Mouse (Mus musculus) MEL (cell line): ENCODE data around the gene Abt1. TPM values are rescaled to one million over a fixed set of nuclear protein-coding genes. Genes with fewer than 3 reads are reported as not detected.

Source experiments
- DNase-seq: peaks from one replicate; pipeline ENCODE4 v3.0.0; 2011; ENCODE audit warnings: low read depth, low spot score
- H3K27ac ChIP-seq: 2 replicates; pipeline ENCODE4 v1.5.1; 2012; ENCODE audit warnings: low read depth, mild to moderate bottlenecking, control low read depth, low read length, moderate library complexity; ENCODE audit not compliant: control insufficient read depth
- H3K27me3 ChIP-seq, 2 experiments: fragments of 150-350 bp in 1 of 2; sonication (generic) in 1 of 2; 2 replicates each; pipeline ENCODE4 v1.6.1; 2012; ENCODE audit warnings: low read length in 2 of 2, mild to moderate bottlenecking in 2 of 2, improper control_type of control experiment in 1 of 2, moderate library complexity in 1 of 2; ENCODE audit not compliant: insufficient read depth in 2 of 2, control insufficient read depth in 1 of 2
- H3K36me3 ChIP-seq, 2 experiments: 2 replicates each; pipeline ENCODE4 v1.6.1; 2012 to 2014; ENCODE audit warnings: low read length in 2 of 2, improper control_type of control experiment in 1 of 2, inconsistent platforms in 1 of 2, mild to moderate bottlenecking in 1 of 2; ENCODE audit not compliant: insufficient read depth in 2 of 2, control insufficient read depth in 1 of 2
- H3K4me1 ChIP-seq, 2 experiments: fragments of 150-350 bp in 1 of 2; sonication (generic) in 1 of 2; 2 replicates each; pipeline ENCODE4 v1.6.1; 2012; ENCODE audit warnings: low read length in 2 of 2, improper control_type of control experiment in 1 of 2, mild to moderate bottlenecking in 1 of 2; ENCODE audit not compliant: insufficient read depth in 2 of 2, control insufficient read depth in 1 of 2
- H3K4me3 ChIP-seq, 2 experiments: fragments of 150-350 bp in 1 of 2; sonication (generic) in 1 of 2; 2 replicates each; pipeline ENCODE4 v1.5.1; 2012; ENCODE audit warnings: low read depth in 2 of 2, low read length in 2 of 2, mild to moderate bottlenecking in 2 of 2, moderate library complexity in 2 of 2, control low read depth in 1 of 2, improper control_type of control experiment in 1 of 2; ENCODE audit not compliant: control insufficient read depth in 1 of 2, insufficient read depth in 1 of 2
- H3K79me2 ChIP-seq: 2 replicates; pipeline ENCODE4 v1.6.1; 2012; ENCODE audit warnings: mild to moderate bottlenecking, low read length, moderate library complexity; ENCODE audit not compliant: control insufficient read depth, poor library complexity, insufficient read depth
- H3K9ac ChIP-seq: 2 replicates; pipeline ENCODE4 v1.6.1; 2012; ENCODE audit warnings: low read depth, mild to moderate bottlenecking, control low read depth, low read length, moderate library complexity; ENCODE audit not compliant: control insufficient read depth, poor library complexity, severe bottlenecking
- H3K9me3 ChIP-seq: fragments of 150-350 bp; sonication (generic); replicated peaks from 2 replicates; pipeline ENCODE4 v1.6.1; 2012; ENCODE audit warnings: mild to moderate bottlenecking, low read length, improper control_type of control experiment, moderate library complexity; ENCODE audit not compliant: insufficient read depth
- CHD1 ChIP-seq: IDR thresholded peaks from 2 replicates; pipeline ENCODE4 v1.6.1; 2012; ENCODE audit warnings: low read depth, mild to moderate bottlenecking, inconsistent platforms, low read length, improper control_type of control experiment
- CTCF ChIP-seq, 3 experiments: IDR thresholded peaks in 2 of 3; conservative IDR thresholded peaks in 1 of 3; 2 replicates each; pipeline ENCODE4 v1.5.1; 2011 to 2012; ENCODE audit warnings: low read length in 3 of 3, low read depth in 2 of 3, mild to moderate bottlenecking in 2 of 3, improper control_type of control experiment in 1 of 3, inconsistent platforms in 1 of 3, mixed read lengths in 1 of 3, moderate library complexity in 1 of 3; ENCODE audit not compliant: control insufficient read depth in 1 of 3, insufficient read depth in 1 of 3, poor library complexity in 1 of 3, severe bottlenecking in 1 of 3
- E2F4 ChIP-seq: IDR thresholded peaks from 2 replicates; pipeline ENCODE4 v1.6.1; 2011; ENCODE audit warnings: low read depth, low read length, improper control_type of control experiment, borderline replicate concordance
- ETS1 ChIP-seq: IDR thresholded peaks from 2 replicates; pipeline ENCODE4 v1.6.1; 2012; ENCODE audit warnings: low read depth, mild to moderate bottlenecking, inconsistent platforms, low read length, improper control_type of control experiment, moderate library complexity
- GATA1 ChIP-seq: IDR thresholded peaks from 2 replicates; pipeline ENCODE4 v1.6.1; 2011; ENCODE audit warnings: low read depth, low read length, improper control_type of control experiment
- JUND ChIP-seq: IDR thresholded peaks from 2 replicates; pipeline ENCODE4 v1.6.1; 2011; ENCODE audit warnings: low read depth, mild to moderate bottlenecking, improper control_type of control experiment, low read length
- KAT2A ChIP-seq: conservative IDR thresholded peaks from 2 replicates; pipeline ENCODE4 v1.6.1; 2012; ENCODE audit warnings: low read depth, low read length, improper control_type of control experiment, inconsistent platforms
- MAZ ChIP-seq: IDR thresholded peaks from 2 replicates; pipeline ENCODE4 v1.6.1; 2012; ENCODE audit warnings: low read depth, mild to moderate bottlenecking, inconsistent platforms, low read length, improper control_type of control experiment
- MEF2A ChIP-seq: IDR thresholded peaks from 2 replicates; pipeline ENCODE4 v1.6.1; 2014; ENCODE audit warnings: low read depth, mild to moderate bottlenecking, inconsistent platforms, low read length, improper control_type of control experiment; ENCODE audit not compliant: poor library complexity, insufficient replicate concordance, severe bottlenecking; ENCODE audit errors: extremely low read depth
- POLR2A ChIP-seq, 2 experiments: IDR thresholded peaks; 2 replicates each; pipeline ENCODE4 v1.6.1; 2011 to 2012; ENCODE audit warnings: low read length in 2 of 2, mild to moderate bottlenecking in 2 of 2, control low read depth in 1 of 2, improper control_type of control experiment in 1 of 2, low read depth in 1 of 2, moderate library complexity in 1 of 2; ENCODE audit not compliant: control insufficient read depth in 1 of 2, insufficient read depth in 1 of 2, poor library complexity in 1 of 2
- POLR2AphosphoS5 ChIP-seq: IDR thresholded peaks from 2 replicates; pipeline ENCODE4 v1.6.1; 2012; ENCODE audit warnings: low read depth, borderline replicate concordance, mild to moderate bottlenecking, inconsistent platforms, low read length, moderate library complexity, mixed read lengths
- RAD21 ChIP-seq: IDR thresholded peaks from 2 replicates; pipeline ENCODE4 v1.6.1; 2011; ENCODE audit warnings: mild to moderate bottlenecking, low read depth, low read length, improper control_type of control experiment
- TBP ChIP-seq: IDR thresholded peaks from 2 replicates; pipeline ENCODE4 v1.8.0; 2011; ENCODE audit warnings: low read depth, low read length, improper control_type of control experiment
- TCF12 ChIP-seq: IDR thresholded peaks from 2 replicates; pipeline ENCODE4 v1.6.1; 2014; ENCODE audit warnings: low read depth, mild to moderate bottlenecking, inconsistent platforms, low read length, improper control_type of control experiment, moderate library complexity
- UBTF ChIP-seq: IDR thresholded peaks from 2 replicates; pipeline ENCODE4 v1.6.1; 2012; ENCODE audit warnings: low read depth, mild to moderate bottlenecking, inconsistent platforms, low read length, improper control_type of control experiment, moderate library complexity, borderline replicate concordance; ENCODE audit not compliant: insufficient read depth
- USF1 ChIP-seq: IDR thresholded peaks from 2 replicates; pipeline ENCODE4 v1.6.1; 2014; ENCODE audit warnings: low read depth, mild to moderate bottlenecking, inconsistent platforms, low read length, improper control_type of control experiment, moderate library complexity
- USF2 ChIP-seq, 2 experiments: IDR thresholded peaks; 2 replicates each; pipeline ENCODE4 v1.6.1; 2011 to 2012; ENCODE audit warnings: improper control_type of control experiment in 2 of 2, low read length in 2 of 2, borderline replicate concordance in 1 of 2, inconsistent platforms in 1 of 2, low read depth in 1 of 2, mild to moderate bottlenecking in 1 of 2; ENCODE audit not compliant: insufficient read depth in 1 of 2
- polyA plus RNA-seq, 2 experiments: library from polyadenylated mRNA; stranded (reverse) in 1 of 2; unstranded in 1 of 2; fragments of >175 nt in 1 of 2; fragments of >200 nt in 1 of 2; gene quantifications; 2 replicates each; pipeline versions ENCODE4 v1.2.1 to v1.2.4; 2012; ENCODE audit warnings: low replicate concordance in 2 of 2, low read depth in 1 of 2; ENCODE audit not compliant: insufficient read length in 2 of 2, insufficient read depth in 1 of 2, missing spikeins in 1 of 2
- total RNA-seq: library from RNA; depleted of rRNA; stranded (reverse); fragments of 300-350 nt; gene quantifications from 2 replicates; pipeline ENCODE4 v1.2.3, GENCODE M21; 2012

Abt1 gene
- total and polyA plus RNA-seq, 3 experiments = 14.2 to 16.2 TPM; not detected in 1

- TF ChIP-seq GATA1 (peak; percentile 81), USF2 (IDR thresholded peaks at IDR 0.05; ENCODE audit: borderline replicate concordance in 1 of 2, insufficient read depth in 1 of 2, low read depth in 1 of 2, low read length in 2 of 2) (no peak), RAD21 (no peak), MEF2A (no peak), UBTF (no peak), POLR2AphosphoS5 (no peak), CHD1 (no peak), TCF12 (no peak), TBP (peak; percentile 100), E2F4 (no peak), MAZ (no peak), ETS1 (no peak)
- Histone ChIP-seq H3K9me3 (no peaks in the 10 kb centered on the region), H3K4me3 (peak overlapping the region; percentile 53 to 58), H3K79me2 (peaks cover 15% of the 10 kb centered on the region), H3K36me3 (peaks cover 0 to 4% of the 10 kb centered on the region in 2 experiments; a peak in 1 of 4 replicates), H3K27ac (0 out of 2 replicates have a peak overlapping the region, but pooled peaks have one; percentile 7), H3K27me3 (no peaks in the 10 kb centered on the region), H3K4me1 (peaks cover 0 to 8% of the 10 kb centered on the region in 2 experiments; a peak in 2 of 4 replicates), H3K9ac (peak overlapping the region; percentile 55)
- peak; percentile 93 for DNase-seq
These were observed 1.8 kb upstream of the Abt1 start for GRCm38 (mm10) chr13:23425505-23425904.

GRCm38 (mm10) chr13:23424494-23425325 is 1.0 kb upstream of the Abt1 start:
- peak overlapping the region; percentile 43 to 80 for H3K4me3 ChIP-seq
- H3K27me3 ChIP-seq = no peaks in the 10 kb centered on the region
- H3K4me1 ChIP-seq = peaks cover 0 to 8% of the 10 kb centered on the region in 2 experiments; a peak in 2 of 4 replicates
- H3K27ac ChIP-seq = 0 out of 2 replicates have a peak overlapping the region, but pooled peaks have one; percentile 1
- H3K79me2 ChIP-seq = peaks cover 15% of the 10 kb centered on the region
- peaks cover 0 to 4% of the 10 kb centered on the region in 2 experiments; a peak in 1 of 4 replicates for H3K36me3 ChIP-seq
- no peak for TF ChIP-seq RAD21
- no peak for TF ChIP-seq GATA1
- no peak for TF ChIP-seq JUND
- peak in 2 of 3 experiments; percentile 66 to 99; a peak in 4 of 6 replicates for TF ChIP-seq CTCF (IDR thresholded peaks at IDR 0.05 in 2 of 3, conservative IDR thresholded peaks at IDR 0.05 in 1 of 3; ENCODE audit: control insufficient read depth in 1 of 3, insufficient read depth in 1 of 3, low read depth in 2 of 3, low read length in 3 of 3, poor library complexity in 1 of 3, severe bottlenecking in 1 of 3)
- no peak for TF ChIP-seq POLR2A (IDR thresholded peaks at IDR 0.05; ENCODE audit: control insufficient read depth in 1 of 2, insufficient read depth in 1 of 2, low read depth in 1 of 2, low read length in 2 of 2, poor library complexity in 1 of 2)
- TF ChIP-seq USF1 = no peak
- no peak for TF ChIP-seq KAT2A
- peak overlapping the region; percentile 10; the same call in 1 of the 2 replicates for H3K9ac ChIP-seq
- DNase-seq = peak; percentile 98
- H3K9me3 ChIP-seq = no peaks in the 10 kb centered on the region
